9 mouse cellular contexts compared by ENCODE assay signal in the genomic region with DNA sequence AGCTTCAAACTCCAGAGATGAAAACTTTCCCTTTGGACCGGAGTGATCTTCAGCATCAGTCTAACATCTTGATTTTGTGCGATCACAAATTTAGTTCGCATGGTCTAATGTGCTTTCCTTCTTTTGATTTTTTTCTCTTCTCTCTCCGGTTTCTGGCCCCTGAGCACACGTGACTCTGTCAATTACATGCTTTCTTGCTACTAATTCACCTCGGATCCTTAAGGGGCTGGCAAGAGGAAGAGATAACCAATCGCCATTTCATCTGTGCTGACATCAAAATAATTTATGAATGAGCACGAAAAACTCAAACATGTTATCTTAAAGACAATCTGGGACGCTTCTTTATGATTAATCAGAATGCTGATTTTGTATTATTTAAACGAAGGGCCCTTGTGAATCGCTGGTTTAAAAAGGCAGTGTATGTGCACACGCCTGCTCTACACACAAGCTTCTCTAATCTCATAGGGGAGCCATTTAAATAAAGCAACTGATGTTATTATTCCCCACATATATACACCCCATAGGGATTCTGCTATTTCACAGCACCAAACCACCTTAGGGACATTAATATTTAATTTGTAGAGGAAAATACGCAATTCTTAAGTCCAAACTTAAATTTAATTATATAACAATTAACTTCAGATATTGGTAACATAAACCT. TPM values are rescaled to one million over a fixed set of nuclear protein-coding genes. Genes with fewer than 3 reads are reported as not detected.
DNase-seq lines count a peak whose midpoint lies in the region; ATAC-seq and TF ChIP-seq lines count a peak whose summit lies in the region.
"Had no signal": no experiment of that assay in that cellular context is flagged by ENCODE, and none has a peak within 500 bp of the region (broad histone marks: within the 10 kb centered on the region; RNA-seq: fewer than 3 reads in every experiment).

No protein-coding gene starts in this region.

- peak overlapping the region; percentile 30 for H3K4me3 ChIP-seq in heart, adult 2 months
- peak overlapping the region; percentile 18 for H3K4me3 ChIP-seq in forebrain, postnatal 0 days (ENCODE audit: low read depth, low read length)
- peak overlapping the region; percentile 69 for H3K4me3 ChIP-seq in midbrain, embryonic 10.5 days
- H3K4me3 ChIP-seq in gastrocnemius, adult 2 months: no peak overlapping the region

- H3K27ac ChIP-seq in heart, adult 2 months: no peak overlapping the region
- no peak overlapping the region for H3K27ac ChIP-seq in forebrain, postnatal 0 days (ENCODE audit: low read depth, low read length)
- H3K27ac ChIP-seq in midbrain, embryonic 10.5 days (replicated peaks): peak overlapping the region; percentile 95
- H3K27ac ChIP-seq in gastrocnemius, adult 2 months: no peak overlapping the region

- peak overlapping the region; percentile 29 for H3K4me2 ChIP-seq in forebrain, postnatal 0 days (ENCODE audit: low read depth)

- H3K79me2 ChIP-seq in heart, adult 2 months (replicated peaks; ENCODE audit: control insufficient read depth, insufficient read depth, low read length): no peaks in the 10 kb centered on the region

- WGBS in heart, adult 2 months: 8% methylated on average over 13 of the region's 13 CpGs
- 5% methylated on average over 13 of the region's 13 CpGs for WGBS in forebrain, postnatal 0 days
- WGBS in midbrain, embryonic 10.5 days: 1% methylated on average over 13 of the region's 13 CpGs

- TF ChIP-seq POLR2A in heart, adult 2 months (IDR thresholded peaks at IDR 0.05; ENCODE audit: insufficient read depth, low read depth, low read length): no peak

- no peak for ATAC-seq in forebrain, postnatal 0 days
- no peak for ATAC-seq in cerebellum, adult (ENCODE audit: insufficient number of reproducible peaks, low FRiP score, low TSS enrichment)

- DNase-seq in heart, adult 2 months: no peak
- no peak for DNase-seq in heart, adult 18-20 months
- peak; percentile 21 for DNase-seq in ES-CJ7 (ENCODE audit: low read depth, low spot score)
- peak; percentile 51 for DNase-seq in forebrain, postnatal 0 days
- no peak for DNase-seq in midbrain, embryonic 10.5 days (ENCODE audit: low spot score)
- no peak for DNase-seq in gastrocnemius, adult 2 months
- DNase-seq in cerebellum, postnatal 25 days: no peak
- DNase-seq: kidney, adult 8-10 months had no signal

- H3K27me3 ChIP-seq in heart, adult 2 months (ENCODE audit: control insufficient read depth, insufficient read depth, low read length): peaks cover 6% of the 10 kb centered on the region
- H3K27me3 ChIP-seq in forebrain, postnatal 0 days (ENCODE audit: insufficient read depth, low read length): peaks cover 41% of the 10 kb centered on the region
- H3K27me3 ChIP-seq in midbrain, embryonic 10.5 days (ENCODE audit: low read depth, poor library complexity, severe bottlenecking): no peaks in the 10 kb centered on the region

- intact Hi-C loops in heart, adult 2 months (cut with DNase I): no loop called here
- intact Hi-C loops in gastrocnemius, adult 2 months (cut with DNase I): no loop called here

- no peak for TF ChIP-seq EP300 in heart, adult 2 months (IDR thresholded peaks at IDR 0.05; ENCODE audit: insufficient read depth, low read depth, low read length)

- no peaks in the 10 kb centered on the region for H3K9me3 ChIP-seq in forebrain, postnatal 0 days (ENCODE audit: low read length)
- H3K9me3 ChIP-seq in midbrain, embryonic 10.5 days (replicated peaks): no peaks in the 10 kb centered on the region

- H3K36me3 ChIP-seq in heart, adult 2 months (ENCODE audit: control insufficient read depth, insufficient read depth, low read length): no peaks in the 10 kb centered on the region
- no peaks in the 10 kb centered on the region for H3K36me3 ChIP-seq in forebrain, postnatal 0 days (ENCODE audit: insufficient read depth)
- H3K36me3 ChIP-seq in midbrain, embryonic 10.5 days: peaks cover 3% of the 10 kb centered on the region; the same call in 1 of the 2 replicates

- TF ChIP-seq CTCF in heart, adult 2 months (IDR thresholded peaks at IDR 0.05): no peak
- TF ChIP-seq CTCF in forebrain, postnatal 0 days (IDR thresholded peaks at IDR 0.05; ENCODE audit: low read depth): no peak
- no peak for TF ChIP-seq CTCF in gastrocnemius, adult 2 months (IDR thresholded peaks at IDR 0.05)

- no peaks in the 10 kb centered on the region for H3K4me1 ChIP-seq in heart, adult 2 months (ENCODE audit: control insufficient read depth, insufficient read depth, low read length)
- no peaks in the 10 kb centered on the region for H3K4me1 ChIP-seq in forebrain, postnatal 0 days (ENCODE audit: insufficient read depth)
- H3K4me1 ChIP-seq in midbrain, embryonic 10.5 days: peaks cover 80% of the 10 kb centered on the region

- H3K9ac ChIP-seq in heart, adult 2 months (ENCODE audit: low read depth, low read length): no peak overlapping the region
- H3K9ac ChIP-seq in forebrain, postnatal 0 days: no peak overlapping the region

RNA-seq across cellular contexts. Expression of a gene that starts 16.0 kb away (rescaled TPM):
- total RNA-seq in heart, adult 2 months (2021): under 1 TPM in 1 of 2 experiments, not detected in 1; 0.16 TPM
- 0.06 and 0.09 TPM in 2 replicates for polyA plus RNA-seq in heart, adult 2 months (2012; rRNA removed)
- total RNA-seq in heart, adult 18-20 months (2021): under 1 TPM; 0.05 to 0.08 TPM
- total RNA-seq in forebrain, postnatal 0 days (2014; rRNA removed): 5.7 and 9.0 TPM in 2 replicates
- polyA plus RNA-seq in forebrain, postnatal 0 days (2015; fragmentation: Nextera tagmentation; extraction: Ambion mirVana): 1.2 and 2.2 TPM in 2 replicates
- polyA plus RNA-seq in midbrain, embryonic 10.5 days (2016; fragmentation: Nextera tagmentation; extraction: Ambion mirVana): 37.9 and 52.7 TPM in 2 replicates
- not detected for total RNA-seq in gastrocnemius, adult 2 months (2021)

Comparison
In these comparisons a context has a peak if more than half of its experiments do, and no peak if none do; other contexts are left out.
1. DNase-seq: peak in ES-CJ7 (single experiment) and forebrain, postnatal 0 days (single experiment); none in heart, adult 2 months (0 of 2), heart, adult 18-20 months (0 of 2), midbrain, embryonic 10.5 days (single experiment), gastrocnemius, adult 2 months (single experiment) and cerebellum, postnatal 25 days (0 of 2).